Mouse (Mus musculus): ENCODE measurements around the gene Gm8978. TPM values are rescaled to one million over a fixed set of nuclear protein-coding genes. Genes with fewer than 3 reads are reported as not detected.
"Not testable (repeated sequence)": the region's sequence is repeated elsewhere in the genome, so short reads cannot be mapped to it uniquely, and the experiment has no call there.

The Gm8978 gene
- polyA plus RNA-seq (2012; fragmentation: generic; extraction: Trizol): not detected

GRCm38 (mm10) chr19:33625152-33625551 is at the start of gene Gm8978:
Gm8978 (minus strand) TSS chr19:33625252.
- not testable (repeated sequence) for H3ac ChIP-seq (ENCODE audit: control insufficient read depth, insufficient read length); H3K27me3 ChIP-seq (ENCODE audit: control insufficient read depth, insufficient read depth, insufficient read length); H3K36me3 ChIP-seq (ENCODE audit: control insufficient read depth, insufficient read depth); H3K4me2 ChIP-seq (ENCODE audit: low read depth); H3K4me3 ChIP-seq; H3K79me2 ChIP-seq (ENCODE audit: control insufficient read depth, insufficient read depth)

- not testable (repeated sequence) for H3ac ChIP-seq (ENCODE audit: control insufficient read depth, insufficient read length); H3K36me3 ChIP-seq (ENCODE audit: control insufficient read depth, insufficient read depth); H3K4me3 ChIP-seq; H3K79me2 ChIP-seq (ENCODE audit: control insufficient read depth, insufficient read depth); H3K27me3 ChIP-seq (ENCODE audit: control insufficient read depth, insufficient read depth, insufficient read length); H3K4me2 ChIP-seq (ENCODE audit: low read depth)
Observed at GRCm38 (mm10) chr19:33589626-33590302, 35.3 kb downstream of the Gm8978 start.

- not testable (repeated sequence) for H3K79me2 ChIP-seq (ENCODE audit: control insufficient read depth, insufficient read depth); H3K4me3 ChIP-seq; H3ac ChIP-seq (ENCODE audit: control insufficient read depth, insufficient read length); H3K27me3 ChIP-seq (ENCODE audit: control insufficient read depth, insufficient read depth, insufficient read length); H3K4me2 ChIP-seq (ENCODE audit: low read depth); H3K36me3 ChIP-seq (ENCODE audit: control insufficient read depth, insufficient read depth)
Observed at GRCm38 (mm10) chr19:33568551-33568950, 56.5 kb downstream of the Gm8978 start.

Other genes starting within 250 kb of the Gm8978 start
- 2.0 TPM for gene Rnls, start 233.0 kb downstream of the Gm8978 start, polyA plus RNA-seq (2012; fragmentation: generic; extraction: Trizol)
- gene Lipo4, start 107.5 kb downstream of the Gm8978 start, polyA plus RNA-seq (2012; fragmentation: generic; extraction: Trizol): not detected
- not detected for gene Lipo2, start 126.1 kb upstream of the Gm8978 start, polyA plus RNA-seq (2012; fragmentation: generic; extraction: Trizol)
- not detected for gene Lipo3, start 136.7 kb upstream of the Gm8978 start, polyA plus RNA-seq (2012; fragmentation: generic; extraction: Trizol)
- not detected for gene Lipo1, start 162.2 kb upstream of the Gm8978 start, polyA plus RNA-seq (2012; fragmentation: generic; extraction: Trizol)

All from myocyte (in vitro differentiated cells).